Mouse (Mus musculus) small intestine, adult 10 weeks (tissue): ENCODE measurements around the gene Ppil2. TPM values are rescaled to one million over a fixed set of nuclear protein-coding genes. Genes with fewer than 3 reads are reported as not detected.

Experiments used
- polyA plus RNA-seq: library from polyadenylated mRNA; stranded (reverse); fragments of 350-450 nt; fragmentation: Illumina TruSeq; extraction: RNeasy Lipid Tissue Mini Kit (QIAGEN cat#74804); gene quantifications from one replicate; pipeline ENCODE4 v1.2.3, GENCODE M21; 2014; ENCODE audit warnings: low replicate concordance

Ppil2 gene
- polyA plus RNA-seq: 123 TPM

DNA sequence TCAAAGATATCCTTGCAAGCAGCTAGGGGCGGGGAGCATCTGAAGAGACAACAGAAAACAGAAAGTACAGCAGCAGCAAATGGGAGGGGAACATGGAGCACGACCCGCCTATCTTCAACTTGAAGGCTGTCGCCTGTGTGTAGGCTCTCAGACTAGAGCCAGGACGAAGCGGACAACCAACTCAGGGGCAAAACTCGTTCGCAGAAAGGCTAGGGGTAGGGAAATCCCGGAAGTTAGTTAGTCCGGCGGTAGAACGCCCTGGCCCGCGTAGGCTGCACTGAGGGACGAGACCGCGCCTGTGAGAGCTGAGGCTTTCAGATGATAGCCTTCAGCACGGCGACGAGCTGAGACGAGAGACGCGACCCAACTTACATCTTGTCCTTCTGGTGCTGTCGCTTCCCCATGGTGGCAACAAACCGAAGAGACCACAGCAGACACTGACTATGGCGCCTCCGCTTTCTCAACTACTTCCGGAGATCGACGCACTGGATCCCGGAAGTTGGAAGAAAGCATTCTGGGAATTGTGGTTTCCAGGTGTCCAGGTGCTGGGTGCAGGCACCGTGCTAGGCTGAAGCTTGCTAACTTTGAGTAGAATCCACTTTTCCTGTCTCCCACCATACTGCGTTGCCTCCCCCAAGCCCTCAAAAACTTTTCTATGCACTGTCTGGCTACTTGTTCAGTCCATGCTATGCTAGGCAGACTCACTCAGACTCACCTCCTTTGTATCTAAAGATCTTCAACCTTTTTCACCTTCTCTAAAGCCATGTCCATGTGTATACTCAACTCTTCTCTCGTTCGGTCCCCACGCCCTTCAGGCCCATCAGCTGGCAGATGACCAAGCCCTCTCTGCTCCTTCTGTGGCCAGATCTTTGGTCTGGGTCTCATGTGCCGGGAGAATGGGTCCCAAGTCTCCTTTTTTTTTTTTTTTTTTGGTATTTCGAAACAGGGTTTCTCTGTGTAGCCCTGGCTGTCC lies at the start of gene Ppil2:
Ppil2 (minus strand) TSS at position 487 of the 973 bp plus-strand sequence.

DNA sequence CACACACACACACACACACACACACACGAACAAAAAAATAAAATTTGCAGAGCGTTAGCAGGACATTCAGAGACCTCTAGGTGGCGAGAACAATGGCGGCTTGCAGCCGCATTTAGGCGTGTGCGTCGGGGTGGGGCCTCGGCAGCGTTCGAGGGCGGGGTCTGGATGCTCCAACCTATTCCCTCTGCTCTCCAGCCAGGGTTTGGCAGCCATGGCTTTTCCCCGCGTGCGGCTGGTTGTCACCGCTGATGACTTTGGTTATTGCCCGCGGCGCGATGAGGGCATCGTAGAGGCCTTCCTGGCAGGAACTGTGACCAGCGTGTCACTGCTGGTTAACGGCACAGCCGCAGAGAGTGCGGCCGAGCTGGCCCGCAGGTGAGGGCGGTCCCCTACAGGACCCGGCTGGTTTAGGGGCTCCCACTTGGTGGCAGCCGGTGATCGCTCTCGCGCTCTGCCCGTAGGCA lies 35.7 kb upstream of the Ppil2 start, which contains the start of gene Ccdc116:
Ccdc116 (minus strand) TSS at position 458 of the 464 bp plus-strand sequence.

DNA sequence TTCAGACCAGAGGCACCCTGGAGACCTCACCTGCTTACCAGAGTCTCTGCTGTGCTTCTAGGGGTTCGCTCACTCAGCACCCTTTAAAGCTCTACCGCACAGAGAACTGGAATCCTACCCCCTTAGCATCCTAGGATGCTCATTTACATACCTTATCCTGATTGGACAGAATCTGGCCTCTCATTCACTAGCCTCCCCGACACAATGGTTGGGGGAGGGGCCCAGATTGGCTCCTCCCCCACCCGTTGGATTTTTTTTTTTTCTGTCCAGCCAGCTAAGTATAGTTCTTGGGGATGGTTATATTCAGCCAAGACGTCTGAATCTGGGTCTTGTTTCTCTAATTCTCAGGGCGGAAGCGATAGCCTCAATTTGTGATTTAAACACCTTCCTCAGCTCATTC lies 33.3 kb upstream of the Ppil2 start, which contains the start of gene Ydjc:
Ydjc (plus strand) TSS at position 283 of the 400 bp plus-strand sequence.

DNA sequence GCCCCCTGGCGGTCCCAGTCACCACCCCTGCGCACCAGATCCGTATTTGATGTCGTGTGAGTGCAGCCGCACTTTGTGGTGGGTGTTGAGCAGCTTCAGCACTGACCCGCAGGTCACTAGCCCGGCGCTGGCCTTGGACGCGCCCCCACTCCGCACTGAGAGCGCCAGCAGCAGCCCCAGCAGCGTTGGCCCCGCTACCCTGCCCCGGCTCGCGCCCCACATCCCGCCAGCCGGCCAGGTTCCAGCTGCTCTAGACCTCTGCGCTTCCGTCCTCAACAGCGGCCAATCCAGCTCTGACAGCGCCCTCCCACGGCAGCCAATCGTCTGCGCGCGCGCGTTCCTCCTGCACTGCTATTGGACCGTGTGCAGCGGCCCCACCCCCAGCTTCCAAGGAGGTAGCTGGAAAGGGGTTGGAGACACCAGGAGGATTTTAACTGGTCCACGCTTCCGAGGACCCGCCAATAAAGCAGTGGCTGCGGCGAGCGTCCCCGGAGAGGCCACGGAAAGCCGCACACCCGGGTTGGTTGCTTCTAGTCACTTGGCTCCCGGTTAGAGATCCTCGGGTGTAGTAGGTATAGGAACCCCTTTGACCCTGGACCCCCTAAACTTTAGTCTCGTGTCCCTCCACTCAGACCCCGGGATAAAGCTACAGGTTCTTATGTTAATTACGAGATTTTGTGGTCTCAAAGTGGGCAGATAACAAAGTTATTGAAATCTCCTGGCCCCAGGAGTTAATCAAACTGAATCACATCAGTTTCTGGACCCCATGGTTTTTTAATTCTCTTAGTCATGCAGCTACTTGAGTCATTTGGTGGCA lies 21.2 kb upstream of the Ppil2 start, which contains the start of gene Sdf2l1:
Sdf2l1 (minus strand) TSS at position 295 of the 817 bp plus-strand sequence.

DNA sequence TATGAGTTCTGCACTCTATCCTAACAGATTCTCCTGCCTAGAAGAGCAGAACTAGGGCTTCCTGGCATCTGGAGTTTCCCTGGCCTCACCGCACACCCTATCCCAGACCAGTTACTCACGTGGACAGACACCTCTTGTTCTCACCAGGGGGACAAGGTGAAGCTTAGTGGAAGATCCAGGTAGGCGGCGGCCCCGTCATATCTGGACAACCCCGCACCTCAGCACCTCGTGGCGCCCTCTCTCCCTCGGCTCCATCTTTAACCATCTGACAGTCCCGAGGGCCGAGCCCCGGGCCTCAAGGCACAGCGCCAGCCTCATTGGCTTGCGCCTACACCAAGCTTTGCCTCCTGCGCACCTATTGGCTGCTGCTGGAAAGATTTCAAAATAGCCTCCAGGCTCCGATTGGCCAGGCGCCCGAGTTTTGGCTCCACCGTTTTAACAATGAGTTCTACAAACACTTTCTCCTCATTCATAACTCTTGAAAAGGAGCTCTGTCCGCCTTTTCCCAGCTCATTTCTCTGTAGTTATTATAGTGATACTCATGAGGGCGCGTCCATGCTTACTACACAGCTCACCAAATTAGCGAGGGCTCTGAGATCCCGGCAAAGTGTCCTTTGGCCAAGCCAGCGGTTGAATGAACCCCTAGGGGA lies 13.9 kb upstream of the Ppil2 start, which contains the start of gene 2610318N02Rik:
2610318N02Rik (minus strand) TSS at position 297 of the 650 bp plus-strand sequence.

DNA sequence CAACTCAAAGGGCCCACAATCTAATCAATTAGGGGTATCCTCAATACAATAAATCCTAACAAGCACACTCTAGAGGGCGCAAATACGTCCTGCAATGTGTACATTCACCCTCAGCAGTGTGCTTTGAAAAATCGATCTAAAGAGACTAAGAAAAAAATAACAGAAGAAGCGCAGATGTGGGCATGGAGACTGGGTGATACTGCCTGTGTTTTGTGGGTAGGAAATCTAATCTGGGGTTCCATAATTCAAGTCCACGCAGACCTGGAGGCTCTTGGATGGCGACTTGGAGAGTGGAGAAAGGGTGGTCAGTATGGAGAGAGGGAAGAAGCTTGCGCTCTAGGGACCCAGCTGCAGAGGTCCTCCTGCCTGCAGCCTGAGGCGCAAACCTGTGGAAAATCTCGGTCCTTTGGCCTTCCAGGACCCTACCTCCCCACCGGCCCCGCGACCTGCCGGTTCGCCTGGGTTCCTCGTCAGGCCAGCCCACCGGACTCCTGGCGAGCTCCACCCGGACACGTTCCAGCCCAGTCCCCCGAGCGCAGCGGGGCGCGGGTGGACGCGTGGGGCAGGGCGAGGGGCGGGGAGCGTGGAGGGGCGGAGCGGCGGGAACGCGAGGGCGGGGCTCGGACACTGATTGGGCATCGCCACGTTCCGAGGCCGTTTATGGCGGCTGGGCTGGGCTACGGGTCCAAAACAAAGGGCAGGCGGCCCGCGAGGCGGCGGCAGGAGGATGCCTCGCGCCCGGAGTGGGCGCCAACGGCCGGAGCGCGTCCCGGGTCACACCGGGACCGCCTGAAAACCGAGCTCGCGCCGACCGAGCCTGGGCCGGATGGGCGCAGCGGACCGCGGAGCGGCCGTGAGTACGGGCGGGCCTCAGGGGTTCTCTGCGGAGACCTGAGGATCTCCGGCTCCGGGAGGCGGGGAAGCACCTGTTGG lies 41.3 kb downstream of the Ppil2 start, which contains the start of gene Ypel1:
Ypel1 (plus strand) TSS at position 186 of the 933 bp plus-strand sequence.

Other genes with a start within 250 kb of the Ppil2 start
- gene Igll1, start 247.3 kb downstream of the Ppil2 start, polyA plus RNA-seq: not detected
- 8.6 TPM for gene Top3b, start 240.5 kb downstream of the Ppil2 start, polyA plus RNA-seq
- not detected for gene Vpreb1, start 240.4 kb downstream of the Ppil2 start, polyA plus RNA-seq
- gene Ppm1f, start 214.8 kb downstream of the Ppil2 start, polyA plus RNA-seq: 0.97 TPM
- 238 TPM for gene Mapk1, start 127.9 kb downstream of the Ppil2 start, polyA plus RNA-seq
- 0.26 TPM for gene Ypel1, start 41.6 kb downstream of the Ppil2 start, polyA plus RNA-seq
- gene 2610318N02Rik, start 13.9 kb upstream of the Ppil2 start, polyA plus RNA-seq: not detected
- 8.6 TPM for gene Sdf2l1, start 21.1 kb upstream of the Ppil2 start, polyA plus RNA-seq
- not detected for gene Ydjc, start 33.4 kb upstream of the Ppil2 start, polyA plus RNA-seq
- gene Ccdc116, start 36.0 kb upstream of the Ppil2 start, polyA plus RNA-seq: 1.7 TPM
- gene Ube2l3, start 91.4 kb upstream of the Ppil2 start, polyA plus RNA-seq: 200 TPM
- gene Rimbp3, start 97.3 kb upstream of the Ppil2 start, polyA plus RNA-seq: not detected
- 0.59 TPM for gene Hic2, start 122.3 kb upstream of the Ppil2 start, polyA plus RNA-seq
- gene Tmem191c, start 164.8 kb upstream of the Ppil2 start, polyA plus RNA-seq: not detected
- not detected for gene Serpind1, start 220.1 kb upstream of the Ppil2 start, polyA plus RNA-seq